Mouse (Mus musculus) kidney, adult 2 months (tissue): ENCODE measurements around the gene Pbld2.

Experiments used
- CTCF ChIP-seq: fragments of 200-500 bp; conservative IDR thresholded peaks from 2 replicates; pipeline ENCODE4 v1.5.1; 2011; ENCODE audit warnings: low read depth, mild to moderate bottlenecking, control low read depth, low read length, moderate library complexity, mixed read lengths; ENCODE audit not compliant: insufficient read depth, insufficient read length
- POLR2A ChIP-seq: fragments of 200-500 bp; IDR thresholded peaks from one replicate; pipeline ENCODE4 v1.6.1; 2011; ENCODE audit warnings: low read depth, low read length, control low read depth

DNA sequence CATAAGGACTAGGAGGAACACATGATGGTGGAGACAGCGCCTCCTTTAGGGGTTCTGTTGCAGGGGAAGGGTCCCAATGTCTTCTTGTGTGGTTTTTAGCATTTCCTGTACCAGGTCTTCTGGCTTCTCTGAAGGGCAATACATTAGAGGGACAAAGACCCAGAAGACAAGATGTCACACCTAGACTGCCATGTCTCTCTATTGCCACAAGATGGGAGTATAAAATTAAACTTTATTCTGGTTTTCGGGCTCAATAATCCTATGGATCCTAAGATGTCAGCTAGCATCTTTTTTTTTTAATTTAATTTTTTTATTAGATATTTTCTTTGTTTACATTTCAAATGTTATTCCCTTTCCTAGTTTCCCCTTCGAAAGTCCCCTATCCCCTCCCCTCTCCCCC, 19.0 kb downstream of the Pbld2 start:
- no peak for TF ChIP-seq POLR2A
- no peak for TF ChIP-seq CTCF
